Mouse (Mus musculus): ENCODE measurements around the gene Pabpc5. TPM values are rescaled to one million over a fixed set of nuclear protein-coding genes. Genes with fewer than 3 reads are reported as not detected.

Gene Pabpc5
- not detected in 2 replicates for polyA plus RNA-seq (2012; rRNA removed)

GRCm38 (mm10) chrX:119927081-119927571, at the start of gene Pabpc5:
Gene Pabpc5 (plus strand): TSS chrX:119927196.
- Histone ChIP-seq H3K36me3 (ENCODE audit: control insufficient read depth, insufficient read depth, low read length) (no peaks in the 10 kb centered on the region), H3K27me3 (ENCODE audit: control insufficient read depth, insufficient read depth, low read length) (no peaks in the 10 kb centered on the region), H3K4me3 (ENCODE audit: low read depth, low read length) (peak within 1 kb of the TSS; percentile 47), H3K27ac (ENCODE audit: insufficient read depth, low read depth, low read length) (no peak within 1 kb of the TSS), H3K4me1 (ENCODE audit: control insufficient read depth, insufficient read depth, insufficient read length, low read length) (no peaks in the 10 kb centered on the region)
- TF ChIP-seq CTCF (IDR thresholded peaks at IDR 0.05; ENCODE audit: extremely low read depth, insufficient read length, insufficient replicate concordance, low read depth, low read length) (no peak), POLR2A (IDR thresholded peaks at IDR 0.05; ENCODE audit: low read depth, low read length) (no peak)
- WGBS: 15% methylated on average over 21 of the region's 21 CpGs

GRCm38 (mm10) chrX:119886957-119887593, 39.9 kb upstream of the Pabpc5 start:
- H3K4me3 ChIP-seq (ENCODE audit: low read depth, low read length): no peak overlapping the region
- WGBS: 47% methylated on average over 3 of the region's 3 CpGs

GRCm38 (mm10) chrX:119888326-119888920, 38.6 kb upstream of the Pabpc5 start:
- H3K27ac ChIP-seq (ENCODE audit: insufficient read depth, low read depth, low read length): no peak overlapping the region
- H3K36me3 ChIP-seq (ENCODE audit: control insufficient read depth, insufficient read depth, low read length): no peaks in the 10 kb centered on the region
- no peak overlapping the region for H3K4me3 ChIP-seq (ENCODE audit: low read depth, low read length)
- no peaks in the 10 kb centered on the region for H3K4me1 ChIP-seq (ENCODE audit: control insufficient read depth, insufficient read depth, insufficient read length, low read length)
- 36% methylated on average over 6 of the region's 6 CpGs for whole genome bisulfite sequencing
- TF ChIP-seq CTCF (IDR thresholded peaks at IDR 0.05; ENCODE audit: extremely low read depth, insufficient read length, insufficient replicate concordance, low read depth, low read length) (no peak), POLR2A (IDR thresholded peaks at IDR 0.05; ENCODE audit: low read depth, low read length) (no peak)
- H3K27me3 ChIP-seq (ENCODE audit: control insufficient read depth, insufficient read depth, low read length): no peaks in the 10 kb centered on the region

More at GRCm38 (mm10) chrX:119886957-119887593, 39.9 kb upstream of the Pabpc5 start:
- Histone ChIP-seq H3K27me3 (ENCODE audit: control insufficient read depth, insufficient read depth, low read length) (no peaks in the 10 kb centered on the region), H3K36me3 (ENCODE audit: control insufficient read depth, insufficient read depth, low read length) (no peaks in the 10 kb centered on the region), H3K4me1 (ENCODE audit: control insufficient read depth, insufficient read depth, insufficient read length, low read length) (no peaks in the 10 kb centered on the region), H3K27ac (ENCODE audit: insufficient read depth, low read depth, low read length) (no peak overlapping the region)
- no peak for TF ChIP-seq CTCF (IDR thresholded peaks at IDR 0.05; ENCODE audit: extremely low read depth, insufficient read length, insufficient replicate concordance, low read depth, low read length)

GRCm38 (mm10) chrX:119927852-119928251, 856 bp downstream of the Pabpc5 start:
- WGBS: 87% methylated on average over 5 of the region's 5 CpGs

More at GRCm38 (mm10) chrX:119927852-119928251, 856 bp downstream of the Pabpc5 start:
- Histone ChIP-seq H3K27me3 (ENCODE audit: control insufficient read depth, insufficient read depth, low read length) (no peaks in the 10 kb centered on the region), H3K36me3 (ENCODE audit: control insufficient read depth, insufficient read depth, low read length) (no peaks in the 10 kb centered on the region), H3K27ac (ENCODE audit: insufficient read depth, low read depth, low read length) (no peak overlapping the region), H3K4me3 (ENCODE audit: low read depth, low read length) (no peak overlapping the region), H3K4me1 (ENCODE audit: control insufficient read depth, insufficient read depth, insufficient read length, low read length) (no peaks in the 10 kb centered on the region)
- TF ChIP-seq POLR2A (IDR thresholded peaks at IDR 0.05; ENCODE audit: low read depth, low read length): no peak
- no peak for TF ChIP-seq CTCF (IDR thresholded peaks at IDR 0.05; ENCODE audit: extremely low read depth, insufficient read length, insufficient replicate concordance, low read depth, low read length)

Measured in small intestine, adult 2 months (tissue).